Mouse (Mus musculus) erythroblast, embryonic 14.5 days (primary cell): ENCODE results near the gene Polg.

Experiments
- GATA1 ChIP-seq: IDR thresholded peaks from 2 replicates; pipeline ENCODE4 v1.6.1; 2012; ENCODE audit warnings: low read length, inconsistent platforms, mixed read lengths
- TAL1 ChIP-seq: IDR thresholded peaks from 3 replicates; pipeline ENCODE4 v1.6.1; 2012; ENCODE audit warnings: low read length, inconsistent platforms, mixed read lengths

DNA sequence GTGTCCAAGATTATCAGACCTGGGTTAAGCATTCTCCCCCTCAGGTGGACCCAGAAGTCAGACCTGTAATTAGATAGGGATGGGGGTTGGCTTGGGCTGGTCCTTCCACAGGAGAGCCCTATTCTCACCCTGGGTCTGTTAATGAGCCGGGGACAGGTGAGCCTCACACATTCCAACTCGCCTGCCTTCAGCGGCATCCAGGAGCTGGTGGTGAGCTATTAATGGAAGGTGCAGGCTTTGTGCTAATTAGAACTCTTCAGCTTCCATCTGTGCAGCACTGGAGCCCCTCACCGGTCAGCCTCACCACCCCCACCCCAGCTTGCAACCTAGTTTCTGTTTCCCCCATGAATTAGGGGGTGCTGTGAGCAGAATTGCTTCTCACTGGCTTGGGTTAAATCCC lies 46.3 kb upstream of the Polg start:
- TF ChIP-seq GATA1 = no peak
- no peak for TF ChIP-seq TAL1
